Mouse (Mus musculus) liver, adult 10 weeks (tissue): ENCODE data around the gene Tex16. TPM values are rescaled to one million over a fixed set of nuclear protein-coding genes. Genes with fewer than 3 reads are reported as not detected.

Experiments
- polyA plus RNA-seq: library from polyadenylated mRNA; stranded (reverse); fragments of 350-450 nt; fragmentation: Illumina TruSeq; extraction: RNeasy Lipid Tissue Mini Kit (QIAGEN cat#74804); gene quantifications from one replicate; pipeline ENCODE4 v1.2.3, GENCODE M21; 2014; ENCODE audit warnings: low read depth, low replicate concordance

Tex16 gene
- polyA plus RNA-seq: not detected

DNA sequence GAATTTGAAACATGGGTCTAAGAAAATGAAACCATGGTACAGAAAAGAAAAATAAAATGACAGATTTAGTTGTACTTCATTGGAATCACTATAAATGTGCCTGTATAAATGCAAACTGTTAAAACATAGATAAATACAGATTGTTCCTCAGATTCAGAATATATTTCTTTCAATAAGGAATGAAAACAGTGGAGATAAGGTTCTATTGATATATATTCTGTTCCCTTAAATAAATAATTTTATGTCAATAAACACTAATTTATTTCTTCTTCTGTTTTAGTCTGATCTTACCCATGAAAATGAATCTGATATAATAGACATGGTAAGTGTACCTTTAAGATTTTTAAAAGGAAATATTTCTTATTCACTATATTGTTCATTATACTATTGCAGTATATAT lies at the start of gene Tex16:
Gene Tex16 (plus strand): TSS at position 301 of the 400 bp plus-strand sequence.

Other genes with a start within 250 kb of the Tex16 start
- not detected for gene Gm45194, start 119.6 kb upstream of the Tex16 start, polyA plus RNA-seq
- not detected for gene 4933403O08Rik, start 228.0 kb downstream of the Tex16 start, polyA plus RNA-seq